Mouse (Mus musculus): ENCODE measurements around the gene Cds2.
"Not testable (repeated sequence)": the region's sequence is repeated elsewhere in the genome, so short reads cannot be mapped to it uniquely, and the experiment has no call there.

Cds2 gene

GRCm38 (mm10) chr2:132291265-132291664, 28.3 kb downstream of the Cds2 start:
- DNase-seq (ENCODE audit: low spot score) = no peak

GRCm38 (mm10) chr2:132292083-132292482, 29.1 kb downstream of the Cds2 start:
- no peak for DNase-seq (ENCODE audit: low spot score)

- DNase-seq (ENCODE audit: low spot score) = no peak
Measured at GRCm38 (mm10) chr2:132293694-132294450, 30.9 kb downstream of the Cds2 start.

- no peak for DNase-seq (ENCODE audit: low spot score)
Measured at GRCm38 (mm10) chr2:132298250-132298649, 35.3 kb downstream of the Cds2 start.

GRCm38 (mm10) chr2:132301436-132301835, 38.5 kb downstream of the Cds2 start:
- DNase-seq (ENCODE audit: low spot score) = no peak

GRCm38 (mm10) chr2:132305165-132305564, 42.2 kb downstream of the Cds2 start:
- no peak for DNase-seq (ENCODE audit: low spot score)

GRCm38 (mm10) chr2:132305988-132306387, 43.0 kb downstream of the Cds2 start:
- peak; percentile 24 for DNase-seq (ENCODE audit: low spot score)

GRCm38 (mm10) chr2:132307213-132307843, 44.4 kb downstream of the Cds2 start:
- no peak for DNase-seq (ENCODE audit: low spot score)

- DNase-seq (ENCODE audit: low spot score) = no peak
Measured at GRCm38 (mm10) chr2:132308829-132309228, 45.9 kb downstream of the Cds2 start.

GRCm38 (mm10) chr2:132309398-132309930, 46.5 kb downstream of the Cds2 start:
- DNase-seq (ENCODE audit: low spot score) = no peak

GRCm38 (mm10) chr2:132312616-132313015, 49.7 kb downstream of the Cds2 start:
- no peak for DNase-seq (ENCODE audit: low spot score)

GRCm38 (mm10) chr2:132313568-132313967, 50.6 kb downstream of the Cds2 start:
- DNase-seq (ENCODE audit: low spot score) = no peak

GRCm38 (mm10) chr2:132314057-132314456, 51.1 kb downstream of the Cds2 start:
- DNase-seq (ENCODE audit: low spot score) = not testable (repeated sequence)

GRCm38 (mm10) chr2:132316041-132316808, 53.3 kb downstream of the Cds2 start:
- peak; percentile 89 for DNase-seq (ENCODE audit: low spot score)

GRCm38 (mm10) chr2:132317178-132317577, 54.2 kb downstream of the Cds2 start:
- DNase-seq (ENCODE audit: low spot score) = no peak

GRCm38 (mm10) chr2:132320516-132320915, 57.6 kb downstream of the Cds2 start:
- DNase-seq (ENCODE audit: low spot score) = no peak

- DNase-seq (ENCODE audit: low spot score) = no peak
Measured at GRCm38 (mm10) chr2:132323541-132323940, 60.6 kb downstream of the Cds2 start.

- no peak for DNase-seq (ENCODE audit: low spot score)
Measured at GRCm38 (mm10) chr2:132337202-132337601, 74.3 kb downstream of the Cds2 start.

- no peak for DNase-seq (ENCODE audit: low spot score)
Measured at GRCm38 (mm10) chr2:132340350-132340749, 77.4 kb downstream of the Cds2 start.

- DNase-seq (ENCODE audit: low spot score) = no peak
Measured at GRCm38 (mm10) chr2:132341293-132341692, 78.3 kb downstream of the Cds2 start.

- DNase-seq (ENCODE audit: low spot score) = no peak
Measured at GRCm38 (mm10) chr2:132343846-132344245, 80.9 kb downstream of the Cds2 start.

Measured in retina, embryonic 14.5 days (tissue).